Mouse (Mus musculus): ENCODE data around the gene Vamp2. TPM values are rescaled to one million over a fixed set of nuclear protein-coding genes. Genes with fewer than 3 reads are reported as not detected.

Gene Vamp2
- polyA plus RNA-seq, 1 experiment: 20.9 TPM

GRCm38 (mm10) chr11:69066163-69066861, 22.0 kb upstream of the Vamp2 start:
- TF ChIP-seq MYOG (IDR thresholded peaks at IDR 0.05; ENCODE audit: control insufficient read depth, extremely low read depth, insufficient read length) (no peak), MYOD1 (IDR thresholded peaks at IDR 0.05; ENCODE audit: control insufficient read depth, insufficient read length, low read depth) (no peak), FOSL1 (IDR thresholded peaks at IDR 0.05; ENCODE audit: insufficient read depth, low read length, poor library complexity, severe bottlenecking) (no peak), MAX (IDR thresholded peaks at IDR 0.05) (no peak), CTCF (IDR thresholded peaks at IDR 0.05; ENCODE audit: control insufficient read depth, insufficient read depth, insufficient read length) (no peak), CEBPB (IDR thresholded peaks at IDR 0.05; ENCODE audit: low read depth) (no peak)
- Histone ChIP-seq H3K36me3 (ENCODE audit: control insufficient read depth, insufficient read depth) (no peaks in the 10 kb centered on the region), H3ac (ENCODE audit: control insufficient read depth, insufficient read length, low read depth) (peak overlapping the region; percentile 35), H3K79me2 (ENCODE audit: control insufficient read depth, insufficient read depth) (peaks cover under 1% of the 10 kb centered on the region), H3K79me3 (ENCODE audit: low read depth) (no peaks in the 10 kb centered on the region), H3K27me3 (ENCODE audit: control insufficient read depth, insufficient read depth, insufficient read length) (no peaks in the 10 kb centered on the region), H3K4me3 (ENCODE audit: insufficient read depth, poor library complexity, severe bottlenecking) (no peak overlapping the region)

- Histone ChIP-seq H3K79me3 (ENCODE audit: low read depth) (no peaks in the 10 kb centered on the region), H3ac (ENCODE audit: control insufficient read depth, insufficient read length, low read depth) (no peak overlapping the region), H3K79me2 (ENCODE audit: control insufficient read depth, insufficient read depth) (no peaks in the 10 kb centered on the region), H3K27me3 (ENCODE audit: control insufficient read depth, insufficient read depth, insufficient read length) (no peaks in the 10 kb centered on the region), H3K4me3 (ENCODE audit: insufficient read depth, poor library complexity, severe bottlenecking) (no peak overlapping the region), H3K36me3 (ENCODE audit: control insufficient read depth, insufficient read depth) (no peaks in the 10 kb centered on the region)
- no peak for TF ChIP-seq MAX (IDR thresholded peaks at IDR 0.05)
- peak; percentile 43 for TF ChIP-seq CTCF (IDR thresholded peaks at IDR 0.05; ENCODE audit: control insufficient read depth, insufficient read depth, insufficient read length)
These were observed 21.3 kb upstream of the Vamp2 start for GRCm38 (mm10) chr11:69066956-69067355.

DNA sequence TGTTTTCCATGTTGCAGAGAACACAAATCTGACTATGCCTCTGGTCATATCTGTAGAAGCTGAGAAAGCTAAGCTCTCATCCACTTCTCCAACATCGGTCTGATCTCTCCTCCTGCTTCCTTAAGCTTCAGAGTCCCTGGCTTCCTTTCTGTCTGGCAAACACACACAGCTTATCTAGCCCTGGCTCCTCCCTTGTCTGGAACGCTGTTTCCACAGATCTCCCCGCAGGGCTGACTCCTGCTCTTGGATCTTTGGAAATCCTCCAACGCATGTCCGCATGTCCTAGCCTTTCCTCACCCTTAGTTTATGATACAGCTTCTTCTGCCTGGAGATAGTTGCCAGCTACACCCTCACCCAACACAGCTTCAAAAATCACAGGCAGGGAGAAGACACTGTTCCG, 20.7 kb upstream of the Vamp2 start:
- no peak overlapping the region for H3K4me3 ChIP-seq (ENCODE audit: insufficient read depth, poor library complexity, severe bottlenecking)
- no peaks in the 10 kb centered on the region for H3K36me3 ChIP-seq (ENCODE audit: control insufficient read depth, insufficient read depth)
- no peaks in the 10 kb centered on the region for H3K79me2 ChIP-seq (ENCODE audit: control insufficient read depth, insufficient read depth)
- no peaks in the 10 kb centered on the region for H3K27me3 ChIP-seq (ENCODE audit: control insufficient read depth, insufficient read depth, insufficient read length)
- no peak overlapping the region for H3ac ChIP-seq (ENCODE audit: control insufficient read depth, insufficient read length, low read depth)
- no peak for TF ChIP-seq USF1 (IDR thresholded peaks at IDR 0.05; ENCODE audit: low read depth)
- TF ChIP-seq CTCF (IDR thresholded peaks at IDR 0.05; ENCODE audit: control insufficient read depth, insufficient read depth, insufficient read length): no peak
- TF ChIP-seq FOSL1 (IDR thresholded peaks at IDR 0.05; ENCODE audit: insufficient read depth, low read length, poor library complexity, severe bottlenecking): no peak
- TF ChIP-seq CEBPB (IDR thresholded peaks at IDR 0.05; ENCODE audit: low read depth): no peak
- TF ChIP-seq MYOD1 (IDR thresholded peaks at IDR 0.05; ENCODE audit: control insufficient read depth, insufficient read length, low read depth): no peak
- no peaks in the 10 kb centered on the region for H3K79me3 ChIP-seq (ENCODE audit: low read depth)

- Histone ChIP-seq H3K79me3 (ENCODE audit: low read depth) (no peaks in the 10 kb centered on the region), H3ac (ENCODE audit: control insufficient read depth, insufficient read length, low read depth) (peak overlapping the region; percentile 96), H3K4me3 (ENCODE audit: insufficient read depth, poor library complexity, severe bottlenecking) (peak overlapping the region; percentile 65), H3K27me3 (ENCODE audit: control insufficient read depth, insufficient read depth, insufficient read length) (no peaks in the 10 kb centered on the region), H3K36me3 (ENCODE audit: control insufficient read depth, insufficient read depth) (no peaks in the 10 kb centered on the region), H3K79me2 (ENCODE audit: control insufficient read depth, insufficient read depth) (no peaks in the 10 kb centered on the region)
- TF ChIP-seq MYOD1 (IDR thresholded peaks at IDR 0.05; ENCODE audit: control insufficient read depth, insufficient read length, low read depth) (no peak), MAX (IDR thresholded peaks at IDR 0.05) (no peak), USF1 (IDR thresholded peaks at IDR 0.05; ENCODE audit: low read depth) (no peak)
These were observed 18.2 kb upstream of the Vamp2 start for GRCm38 (mm10) chr11:69070093-69070492.

DNA sequence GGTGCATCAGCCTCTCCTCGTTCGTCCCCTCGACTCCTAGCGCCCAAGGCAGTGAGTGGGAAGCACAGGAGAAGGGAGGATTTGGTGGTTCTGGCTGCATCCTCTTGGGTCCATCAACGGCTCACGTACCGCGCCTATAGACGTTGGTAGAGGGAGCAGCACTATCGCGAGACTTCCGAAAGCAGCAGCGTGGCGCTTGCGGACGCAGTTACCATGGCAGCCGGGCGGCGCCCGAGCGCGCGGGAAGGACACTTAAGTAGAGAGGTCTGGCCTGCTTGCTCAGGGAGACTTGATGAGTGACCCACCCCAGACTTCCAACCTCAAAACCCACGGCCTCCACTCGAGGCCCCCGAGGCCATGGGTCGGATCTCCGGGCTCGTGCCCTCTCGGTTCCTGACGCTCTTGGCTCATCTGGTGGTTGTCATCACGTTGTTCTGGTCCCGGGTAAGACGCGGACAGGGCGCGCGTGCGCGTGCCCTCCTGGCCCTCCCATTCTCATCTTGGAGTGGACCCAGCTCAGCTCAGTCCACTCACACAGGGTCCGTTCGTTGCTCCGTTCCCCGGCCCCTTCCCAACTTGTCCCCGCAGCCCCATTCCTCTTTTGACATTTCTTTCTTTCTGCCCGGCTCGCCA, 17.6 kb upstream of the Vamp2 start, which contains the start of gene Tmem107:
TSS of gene Tmem107 (plus strand) at position 217 of the 633 bp plus-strand sequence.
- Histone ChIP-seq H3K4me3 (ENCODE audit: insufficient read depth, poor library complexity, severe bottlenecking) (peak within 1 kb of the TSS; percentile 65), H3K79me3 (ENCODE audit: low read depth) (no peaks in the 10 kb centered on the region), H3K36me3 (ENCODE audit: control insufficient read depth, insufficient read depth) (no peaks in the 10 kb centered on the region), H3K27me3 (ENCODE audit: control insufficient read depth, insufficient read depth, insufficient read length) (no peaks in the 10 kb centered on the region), H3ac (ENCODE audit: control insufficient read depth, insufficient read length, low read depth) (peak within 1 kb of the TSS; percentile 96), H3K79me2 (ENCODE audit: control insufficient read depth, insufficient read depth) (no peaks in the 10 kb centered on the region)
- no peak for TF ChIP-seq CEBPB (IDR thresholded peaks at IDR 0.05; ENCODE audit: low read depth)
- TF ChIP-seq MAX (IDR thresholded peaks at IDR 0.05): peak; percentile 74

GRCm38 (mm10) chr11:69071262-69071661, 17.0 kb upstream of the Vamp2 start:
- TF ChIP-seq CTCF (IDR thresholded peaks at IDR 0.05; ENCODE audit: control insufficient read depth, insufficient read depth, insufficient read length) (no peak), FOSL1 (IDR thresholded peaks at IDR 0.05; ENCODE audit: insufficient read depth, low read length, poor library complexity, severe bottlenecking) (peak; percentile 22), USF1 (IDR thresholded peaks at IDR 0.05; ENCODE audit: low read depth) (no peak), MAX (IDR thresholded peaks at IDR 0.05) (no peak), MYOD1 (IDR thresholded peaks at IDR 0.05; ENCODE audit: control insufficient read depth, insufficient read length, low read depth) (no peak), CEBPB (IDR thresholded peaks at IDR 0.05; ENCODE audit: low read depth) (no peak), MYOG (IDR thresholded peaks at IDR 0.05; ENCODE audit: control insufficient read depth, extremely low read depth, insufficient read length) (no peak)
- peak overlapping the region; percentile 96 for H3ac ChIP-seq (ENCODE audit: control insufficient read depth, insufficient read length, low read depth)
- H3K79me3 ChIP-seq (ENCODE audit: low read depth): no peaks in the 10 kb centered on the region
- no peaks in the 10 kb centered on the region for H3K36me3 ChIP-seq (ENCODE audit: control insufficient read depth, insufficient read depth)
- H3K4me3 ChIP-seq (ENCODE audit: insufficient read depth, poor library complexity, severe bottlenecking): peak overlapping the region; percentile 65
- H3K79me2 ChIP-seq (ENCODE audit: control insufficient read depth, insufficient read depth): no peaks in the 10 kb centered on the region
- no peaks in the 10 kb centered on the region for H3K27me3 ChIP-seq (ENCODE audit: control insufficient read depth, insufficient read depth, insufficient read length)

Measured in C2C12 (cell line).